Mouse (Mus musculus) T-helper 1 cell (primary cell): ENCODE measurements around the gene Kif11.

Experiments used
- in situ Hi-C: fragments of 300-600 bp; cut with MboI, MseI; formaldehyde crosslinking; loops from one replicate; pipeline ENCODE4 v1.15.1; 2025; ENCODE audit warnings: high pct_unique_total_duplicates

Kif11 gene

DNA sequence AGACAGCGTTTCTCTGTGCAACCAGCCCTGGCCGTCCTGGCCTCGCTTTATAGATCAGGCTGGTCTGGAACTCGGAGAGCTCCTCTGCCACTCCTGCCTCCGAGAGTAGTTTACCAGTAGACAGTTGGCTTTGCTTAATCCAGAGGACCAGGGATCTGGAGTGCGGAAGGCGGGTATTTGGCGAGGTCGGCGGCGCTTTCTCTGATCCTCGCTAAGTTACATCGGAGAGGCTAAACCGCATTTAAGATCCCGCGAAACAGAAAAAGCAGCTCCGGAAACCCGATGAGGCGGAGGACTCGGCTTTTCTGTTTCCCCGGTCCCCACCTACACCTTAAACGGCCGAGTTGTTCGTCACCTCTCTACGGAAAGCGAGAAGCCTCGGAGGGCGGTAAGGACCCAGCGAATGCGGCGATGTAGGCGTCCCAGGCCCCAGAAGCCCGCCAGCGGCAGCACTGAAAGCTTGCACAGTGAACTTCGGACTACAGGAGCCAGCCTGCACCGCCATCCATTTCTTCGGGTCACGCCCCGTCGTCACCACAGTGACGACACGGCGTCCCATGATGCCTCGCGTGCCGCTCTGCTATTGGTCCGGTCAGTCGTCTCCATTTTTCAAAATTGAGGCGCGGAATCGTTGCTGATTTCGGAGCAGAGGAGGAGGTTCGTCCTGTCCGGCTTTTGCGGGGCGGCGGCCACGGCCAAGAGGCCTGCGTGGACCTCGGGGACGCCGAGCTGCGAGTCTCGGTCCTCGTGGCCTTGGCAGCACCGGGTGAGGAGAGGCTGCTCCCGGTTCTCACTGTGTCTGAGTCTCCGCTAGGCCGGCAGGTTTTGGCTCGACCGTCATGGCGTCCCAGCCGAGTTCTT is at the start of gene Kif11:
Gene Kif11, plus strand, starts transcription at position 649 of the 861 bp plus-strand sequence.
- in situ Hi-C loops: loop anchor here (10.0 to 25.0 kb wide), 2 partner anchors 461 to 1561 kb away; partner anchors contain the start of genes Fgfbp3 and Hells

DNA sequence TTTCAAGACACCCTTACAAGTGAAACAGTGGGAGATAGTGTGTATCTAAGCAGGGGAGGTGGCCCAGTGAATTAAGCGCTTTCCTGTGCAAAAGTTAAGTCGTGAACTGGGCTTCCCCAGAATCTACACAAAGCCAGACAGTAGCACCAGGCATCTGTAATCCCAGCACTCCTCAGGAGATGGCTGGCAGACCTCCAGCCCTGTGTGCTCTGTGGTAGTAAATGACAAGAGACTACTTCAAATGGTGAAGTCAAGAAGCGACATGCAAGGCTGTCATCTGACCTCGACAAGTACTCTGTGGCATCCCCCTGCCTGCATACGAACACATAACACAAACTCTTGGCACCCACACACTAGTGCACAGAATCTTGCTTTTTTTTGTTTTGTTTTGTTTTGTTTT is 49.0 kb upstream of the Kif11 start:
- in situ Hi-C loops: no loop called here

DNA sequence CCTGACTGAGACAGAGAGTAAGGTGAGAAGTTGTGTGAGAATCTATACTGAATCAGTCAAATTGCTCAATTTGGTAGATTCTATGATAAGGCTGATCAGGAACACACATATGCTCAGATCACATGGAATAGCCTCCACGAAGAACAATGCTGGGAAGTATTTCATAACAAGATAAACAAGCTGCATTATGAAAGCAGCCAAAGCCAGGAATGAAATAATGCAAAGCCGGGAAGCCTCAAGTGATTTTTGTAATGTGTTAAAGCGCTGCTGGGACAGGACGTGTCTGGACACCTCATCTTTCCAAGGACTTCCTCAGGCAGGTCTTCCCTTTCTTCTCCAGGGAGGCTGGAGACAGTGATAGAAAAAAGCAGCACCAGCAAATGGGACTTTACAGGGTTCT is 43.5 kb upstream of the Kif11 start:
- in situ Hi-C loops: no loop called here

DNA sequence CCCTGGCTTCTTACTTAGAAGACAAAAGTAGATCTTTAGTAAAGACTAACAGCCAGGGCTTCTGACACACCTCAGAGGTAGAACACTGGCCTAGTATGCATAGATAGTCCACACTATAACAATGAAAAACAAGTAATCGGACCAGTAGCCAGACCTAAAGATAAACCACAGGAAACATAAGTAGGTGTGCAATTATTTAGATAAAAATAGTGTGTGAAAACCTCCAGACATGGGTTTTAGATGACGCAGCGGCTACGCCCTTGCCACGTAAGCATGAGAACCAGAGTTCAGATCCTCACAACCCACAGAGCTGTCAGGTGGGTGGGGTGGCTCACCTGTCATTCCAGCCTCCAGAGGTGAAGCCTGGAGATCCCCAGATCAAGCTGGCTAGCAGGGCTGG is 42.8 kb upstream of the Kif11 start:
- in situ Hi-C loops: no loop called here

DNA sequence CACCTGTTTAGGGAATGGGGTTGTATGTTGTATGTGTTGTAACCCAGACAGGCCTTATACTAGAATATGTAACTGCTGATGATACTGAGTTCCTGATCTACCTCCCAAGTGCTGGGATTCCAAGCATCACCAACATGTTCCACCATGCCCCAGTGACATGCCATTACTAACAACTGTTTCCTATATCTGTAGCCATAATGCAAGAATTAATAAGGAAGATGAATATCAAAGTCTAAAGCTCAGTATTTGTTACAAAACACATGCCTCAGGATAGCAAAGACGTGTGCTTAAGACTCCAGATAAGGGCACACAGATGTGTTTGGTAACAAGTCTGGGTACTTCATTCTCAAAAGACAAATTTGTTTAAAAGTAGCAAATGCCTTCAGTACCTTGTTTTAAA is 40.8 kb upstream of the Kif11 start:
- in situ Hi-C loops: no loop called here

DNA sequence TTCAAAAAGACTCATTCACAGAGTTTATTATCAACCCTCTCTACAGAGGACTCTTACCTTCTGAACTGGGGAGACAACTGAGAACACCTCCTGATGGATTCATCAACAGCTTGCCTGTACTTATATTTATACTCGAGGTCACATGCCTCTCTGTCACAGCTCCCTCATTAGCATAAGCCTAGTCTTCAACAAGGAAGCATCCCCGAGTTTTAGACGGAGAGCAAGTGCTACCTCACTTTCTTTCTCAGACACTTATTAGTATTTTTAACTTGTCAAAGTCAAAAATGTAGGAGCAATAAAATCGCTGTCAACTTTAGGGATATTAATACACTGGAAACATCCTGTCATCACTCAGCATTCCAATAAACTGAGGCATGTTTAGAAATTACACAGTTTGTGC is 38.5 kb upstream of the Kif11 start, which contains the start of gene Ide:
Gene Ide, minus strand, starts transcription at position 101 of the 400 bp plus-strand sequence.
- in situ Hi-C loops: no loop called here

DNA sequence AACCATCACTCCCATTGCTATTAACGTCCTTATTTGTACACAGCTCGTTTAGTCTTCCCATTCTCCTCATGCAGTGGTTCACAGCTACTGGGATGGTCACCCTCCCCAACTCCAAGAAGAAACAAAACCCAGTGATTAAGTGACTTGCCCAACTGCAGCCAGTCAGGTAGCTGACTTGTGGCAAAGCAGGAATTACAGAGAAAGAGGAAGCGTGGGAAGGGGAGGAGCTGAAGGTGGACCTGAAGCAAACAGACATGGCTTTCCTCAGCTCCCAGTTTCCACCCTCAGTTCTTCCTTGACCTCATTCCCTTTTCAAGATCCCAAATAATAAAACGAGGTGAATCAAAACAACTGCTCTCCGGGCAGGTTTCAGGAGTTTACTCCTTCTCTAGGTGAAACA is 35.7 kb upstream of the Kif11 start:
- in situ Hi-C loops: no loop called here

DNA sequence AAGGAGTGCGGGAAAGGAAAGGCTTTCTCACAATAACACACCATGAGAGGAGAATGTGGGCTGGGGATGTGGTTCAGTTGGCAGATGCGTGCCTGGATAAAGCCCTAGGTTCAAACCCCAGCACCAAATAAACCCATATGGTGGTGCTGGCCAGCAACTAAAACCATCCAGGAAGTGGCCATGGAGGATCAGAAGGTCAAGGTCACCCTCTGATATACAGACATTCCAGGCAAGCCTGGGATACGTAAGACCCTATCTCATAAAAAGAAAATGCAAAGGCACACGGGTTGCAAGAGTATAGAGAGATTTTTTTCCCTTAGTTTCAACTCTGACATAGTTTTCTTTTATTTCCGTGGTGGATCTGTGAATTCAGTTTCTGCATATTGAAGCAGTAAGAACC is 35.3 kb upstream of the Kif11 start:
- in situ Hi-C loops: no loop called here

DNA sequence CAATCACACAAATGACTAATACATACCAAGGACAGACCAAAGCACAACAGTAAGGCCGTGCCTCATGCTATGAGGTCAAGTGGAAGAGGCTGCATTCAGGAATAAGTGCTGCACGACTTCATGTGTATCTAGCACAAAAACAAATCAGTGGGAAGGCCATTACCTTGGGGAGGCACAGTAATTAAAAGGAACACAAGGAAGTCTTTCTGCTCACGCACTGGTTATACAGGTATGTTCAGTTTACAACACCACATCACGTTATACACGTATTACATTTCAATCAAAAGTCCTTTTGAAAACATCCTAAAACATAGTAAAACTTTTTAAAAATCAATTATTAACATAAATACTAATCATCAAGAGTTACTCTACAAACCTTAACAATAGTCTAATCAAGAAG is 32.3 kb upstream of the Kif11 start:
- in situ Hi-C loops: no loop called here

DNA sequence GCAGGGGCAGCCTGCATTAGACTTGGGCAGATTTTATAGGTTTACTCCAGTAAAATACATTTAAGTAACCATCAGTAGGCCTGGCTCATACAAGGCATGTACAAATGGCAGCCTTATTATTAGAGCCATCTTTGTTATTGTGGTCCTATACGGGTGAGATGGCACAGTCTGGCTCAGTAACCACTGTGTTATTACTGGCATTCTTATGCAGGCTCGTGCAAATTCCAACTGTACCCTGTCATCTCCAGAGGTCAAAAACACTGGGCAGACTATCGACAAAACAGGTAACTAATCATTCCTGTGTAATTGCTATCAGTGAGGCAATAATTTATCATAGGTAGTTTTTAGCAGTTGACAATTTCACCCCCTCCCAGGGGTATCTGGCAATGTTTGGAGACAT is 29.9 kb upstream of the Kif11 start:
- in situ Hi-C loops: no loop called here

DNA sequence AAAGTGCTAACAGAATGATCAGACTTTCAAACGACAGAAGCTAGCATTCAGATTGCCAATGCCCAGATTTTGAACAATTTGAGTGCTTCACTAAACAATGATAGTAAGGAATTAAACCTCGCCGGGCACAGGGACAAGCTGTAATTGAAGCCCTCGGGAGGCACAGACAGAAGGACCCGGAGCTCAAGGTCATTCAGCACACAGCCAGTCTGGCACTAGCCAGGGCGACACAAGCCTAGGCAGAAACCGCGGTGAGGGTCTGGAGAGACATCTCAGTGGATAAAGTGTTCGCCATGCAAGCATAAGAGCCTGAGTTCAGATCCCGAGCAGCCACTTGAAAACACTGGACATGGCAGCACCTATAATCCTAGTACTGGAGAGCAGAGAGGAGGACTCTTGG is 27.9 kb upstream of the Kif11 start:
- in situ Hi-C loops: no loop called here

DNA sequence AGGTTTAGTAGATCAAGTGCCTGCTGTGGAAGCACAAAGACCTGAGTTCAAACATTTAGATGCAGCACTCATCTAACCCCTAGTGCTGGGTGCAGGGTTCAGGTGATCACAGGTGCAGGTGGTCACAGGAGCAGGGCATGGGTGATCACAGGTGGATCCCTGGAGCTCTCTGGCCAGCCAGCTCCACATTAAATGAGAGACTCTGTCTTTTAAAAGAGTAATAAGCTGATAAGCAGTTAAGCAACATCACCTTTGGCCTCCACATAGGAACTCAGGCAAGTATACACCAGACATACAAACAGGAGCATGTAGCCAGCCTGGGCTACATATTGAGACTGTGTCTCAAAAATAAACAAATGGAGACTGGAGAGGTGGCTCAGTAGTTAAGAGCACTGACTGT is 27.3 kb upstream of the Kif11 start:
- in situ Hi-C loops: no loop called here

DNA sequence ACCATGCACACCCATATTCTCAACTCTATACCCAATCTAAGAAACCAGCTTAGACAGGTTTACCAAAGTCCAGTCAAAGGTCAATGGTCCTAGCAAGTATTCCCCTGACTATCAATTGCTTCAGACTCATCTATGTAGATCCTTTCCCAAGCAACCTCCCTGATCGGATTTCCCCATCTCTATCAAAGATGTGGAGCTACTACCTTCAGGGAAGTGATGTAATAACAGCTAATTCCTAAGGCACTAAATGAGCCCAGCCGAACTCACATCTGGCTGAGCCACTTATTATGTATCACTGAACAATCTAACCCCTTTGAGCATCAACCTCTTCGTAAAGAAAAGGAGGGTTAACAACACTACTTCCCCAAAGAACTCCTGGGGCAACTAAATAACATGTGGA is 23.4 kb upstream of the Kif11 start:
- in situ Hi-C loops: no loop called here

DNA sequence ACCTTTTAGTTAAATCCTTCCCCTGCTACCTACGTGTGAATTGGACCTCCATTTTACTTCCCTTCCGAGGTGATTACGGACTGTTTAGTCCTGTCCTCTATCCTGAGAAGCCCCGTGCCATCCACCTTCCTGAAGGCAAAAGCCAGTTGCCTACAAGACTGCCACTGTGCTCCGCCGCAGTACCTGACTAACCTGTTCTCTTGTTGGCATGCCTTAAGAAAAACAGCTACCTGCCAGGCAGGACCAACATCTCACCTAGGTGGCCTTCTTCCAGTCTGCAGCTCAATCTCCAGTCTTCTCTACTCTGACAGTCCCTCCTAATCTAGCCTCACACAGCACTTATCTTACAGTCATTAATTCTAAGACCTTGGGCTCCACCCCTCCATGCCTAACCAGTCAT is 22.9 kb upstream of the Kif11 start:
- in situ Hi-C loops: no loop called here

DNA sequence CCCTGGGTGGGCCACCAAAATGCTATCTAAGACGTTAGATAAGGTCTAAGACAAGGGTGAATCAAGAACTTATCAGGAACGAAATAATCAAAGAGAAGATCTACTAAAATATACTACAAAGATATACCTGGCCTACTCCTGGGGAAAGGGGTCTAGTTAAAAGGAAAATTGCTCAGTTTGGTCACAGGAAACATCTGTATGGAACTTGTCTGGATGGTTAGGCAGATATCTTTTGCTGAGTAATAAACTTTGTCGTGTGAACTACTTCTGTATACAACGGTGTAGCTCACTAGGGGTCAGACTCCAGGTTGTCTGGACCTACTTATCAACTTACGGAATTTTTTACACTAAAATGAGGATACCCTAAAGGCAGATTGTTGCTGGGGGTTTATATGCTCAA is 16.2 kb upstream of the Kif11 start:
- in situ Hi-C loops: no loop called here

DNA sequence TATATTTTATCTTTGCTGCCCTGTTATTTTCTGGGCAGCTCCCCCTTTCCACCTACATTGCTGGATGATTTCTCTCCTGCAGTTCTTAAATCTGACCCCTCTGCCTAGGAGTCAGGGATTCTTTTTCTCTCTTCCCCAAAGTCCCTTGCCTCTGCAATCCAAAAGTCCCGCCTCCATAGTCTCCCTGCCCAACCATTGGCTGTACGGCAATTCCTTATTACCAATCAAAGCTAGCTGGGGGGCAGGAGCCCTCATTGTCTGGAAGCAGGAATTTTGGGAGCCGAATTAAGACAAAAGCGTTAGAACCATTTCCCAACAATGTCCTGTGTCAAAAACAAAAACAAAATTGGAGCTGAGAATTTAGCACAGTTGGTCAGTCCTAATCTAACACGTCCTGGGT is 13.7 kb upstream of the Kif11 start:
- in situ Hi-C loops: no loop called here

DNA sequence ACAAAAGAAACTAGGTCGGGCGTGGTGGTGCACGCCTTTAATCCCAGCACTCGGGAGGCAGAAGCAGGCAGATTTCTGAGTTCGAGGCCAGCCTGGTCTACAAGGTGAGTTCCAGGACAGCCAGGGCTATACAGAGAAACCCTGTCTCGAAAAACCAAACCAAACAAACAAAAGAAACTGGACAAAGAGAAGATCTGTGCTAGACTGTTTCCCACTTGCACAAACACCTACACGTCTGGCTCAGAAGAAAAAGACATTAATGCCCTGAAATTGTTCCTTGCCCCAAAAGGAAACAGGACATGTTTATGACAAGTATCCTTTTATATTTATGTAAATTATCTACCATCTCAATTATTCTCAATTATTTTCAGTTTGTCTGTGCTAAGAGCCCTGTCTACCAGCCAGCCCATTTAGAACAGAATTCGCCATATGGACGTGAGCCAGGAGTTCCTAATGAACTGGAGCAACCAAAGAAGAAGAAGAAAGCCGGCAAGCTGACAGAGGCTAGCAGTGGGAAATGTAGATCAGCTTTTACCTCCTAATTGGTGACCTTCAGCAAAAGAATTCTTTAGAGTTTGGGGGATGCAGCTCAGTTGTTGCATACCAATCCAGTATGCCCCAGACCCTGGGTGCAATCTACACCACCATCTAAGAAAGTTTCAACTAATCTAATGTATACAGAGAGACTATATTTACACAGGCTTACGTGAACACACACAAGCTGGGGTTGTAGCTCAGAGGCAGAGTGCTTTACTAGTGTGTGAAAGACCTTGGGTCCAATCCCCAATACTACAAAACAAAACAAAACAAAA is 12.9 kb upstream of the Kif11 start:
- in situ Hi-C loops: no loop called here

DNA sequence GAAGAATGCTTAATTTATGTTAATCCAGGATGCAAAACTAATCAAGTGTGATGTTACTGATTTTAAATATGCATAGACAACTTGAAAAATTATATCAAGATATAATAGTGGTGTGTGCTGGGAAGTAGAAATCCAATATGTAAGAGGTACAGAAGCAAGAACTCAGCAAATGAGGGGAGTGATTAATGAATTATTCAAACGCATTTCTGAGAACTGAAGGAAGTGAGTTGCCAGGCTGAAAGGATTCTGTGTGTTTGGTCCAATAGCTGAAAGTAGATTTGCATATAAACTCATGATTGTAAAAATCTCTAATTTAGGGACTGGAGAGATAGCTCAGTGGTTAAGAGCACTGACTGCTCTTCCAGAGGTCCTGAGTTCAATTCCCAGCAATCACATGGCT is 7.2 kb upstream of the Kif11 start:
- in situ Hi-C loops: no loop called here

DNA sequence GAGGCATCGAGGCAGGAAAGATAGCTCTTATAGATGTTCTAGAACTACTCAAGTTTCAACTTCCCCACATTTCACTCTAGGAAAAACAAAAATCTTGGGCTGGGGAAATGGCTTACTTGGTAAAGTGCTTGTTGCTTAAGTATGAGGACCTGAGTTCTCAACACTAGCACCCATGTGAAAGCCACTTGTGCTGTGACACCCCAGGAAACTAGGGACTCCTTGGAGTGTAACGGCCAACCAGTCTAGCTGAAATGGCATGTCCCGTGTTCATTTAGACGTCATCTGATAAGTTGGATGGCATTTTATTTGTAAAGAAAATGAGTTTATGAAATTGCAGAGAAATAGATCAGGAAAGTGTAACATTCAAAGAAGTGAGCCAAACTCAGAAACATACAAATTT is 6.3 kb upstream of the Kif11 start:
- in situ Hi-C loops: loop anchor here (10.0 kb wide), 1 partner anchor 455 kb away; the partner anchor contains the start of gene Fgfbp3

DNA sequence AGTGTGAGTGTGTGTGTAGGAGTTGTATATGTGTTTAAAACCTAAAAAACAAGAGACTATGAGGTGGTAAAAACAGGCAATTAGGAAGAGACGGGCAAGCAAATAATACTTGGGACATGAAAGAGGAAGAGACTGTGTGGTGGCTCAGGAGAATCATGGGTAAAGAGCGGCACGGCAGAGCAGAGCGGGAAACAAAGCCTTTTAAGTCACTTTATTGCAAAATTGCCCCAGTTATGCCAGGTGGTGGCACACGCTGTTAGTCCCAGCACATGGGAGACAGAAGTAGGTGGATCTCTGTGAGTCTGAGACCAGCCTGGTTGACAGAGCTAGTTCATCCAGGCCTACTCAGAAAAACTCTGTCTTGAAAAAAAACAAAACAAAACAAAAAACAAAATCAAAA is 5.8 kb upstream of the Kif11 start:
- in situ Hi-C loops: loop anchor here (10.0 kb wide), 1 partner anchor 456 kb away; the partner anchor contains the start of gene Fgfbp3

DNA sequence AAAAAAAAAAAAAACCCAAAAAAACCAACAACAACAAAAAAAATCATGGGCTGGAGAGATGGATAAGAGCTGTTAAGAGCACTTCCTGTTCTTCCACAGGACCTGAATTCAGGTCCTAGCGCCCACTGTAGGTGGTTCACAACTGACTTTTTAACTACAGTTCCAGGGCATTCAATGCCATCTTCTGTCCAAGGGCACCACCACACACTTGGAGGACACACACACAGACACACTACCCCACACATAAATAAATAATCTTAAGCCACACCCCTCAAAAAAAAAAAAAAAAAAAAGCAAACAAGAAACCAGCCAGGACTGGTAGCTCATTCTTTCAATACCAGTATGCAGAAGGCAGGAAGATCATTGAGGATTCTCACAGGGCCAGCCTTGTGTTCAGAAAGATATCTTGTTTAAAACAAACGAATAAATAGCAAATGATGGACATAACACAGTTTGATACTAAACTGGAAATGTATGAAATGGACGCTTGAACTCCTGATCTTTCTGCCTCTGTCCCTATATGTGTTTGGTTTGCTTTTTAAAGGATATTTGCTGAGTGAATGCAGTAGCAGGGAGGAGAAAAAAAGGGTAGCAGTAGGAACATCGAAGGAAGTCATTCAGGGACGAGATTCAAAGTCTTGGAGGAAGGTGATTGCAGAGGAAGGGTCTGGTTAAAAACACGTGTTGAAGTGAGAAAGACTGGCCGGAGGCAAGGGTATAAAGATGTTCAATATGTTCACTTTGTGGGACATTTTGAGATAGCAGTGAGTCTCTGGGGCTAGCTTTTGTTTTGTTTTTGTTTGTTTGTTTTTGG is 1.1 kb upstream of the Kif11 start:
- in situ Hi-C loops: loop anchor here (10.0 to 25.0 kb wide), 2 partner anchors 460 to 1562 kb away; partner anchors contain the start of genes Fgfbp3 and Hells

DNA sequence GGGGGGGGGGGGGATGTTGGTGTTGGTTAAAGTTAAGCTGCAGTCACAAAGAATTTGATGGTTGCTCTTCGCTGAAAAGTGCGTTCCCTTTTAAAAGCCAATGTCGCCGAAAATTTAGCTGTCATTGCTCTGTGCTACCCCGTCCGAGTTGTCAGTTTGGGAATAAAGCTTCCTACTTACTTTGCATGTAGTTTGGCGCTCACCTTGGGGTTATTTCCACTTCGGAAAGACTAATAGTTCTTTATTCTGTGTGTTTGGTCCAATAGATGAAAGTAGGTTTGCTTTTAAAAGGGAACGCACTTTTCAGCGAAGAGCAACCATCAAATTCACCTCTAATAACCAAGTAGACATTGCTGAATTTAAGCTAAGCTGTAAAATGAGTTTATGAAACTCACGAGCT is 638 bp downstream of the Kif11 start:
- in situ Hi-C loops: loop anchor here (10.0 to 25.0 kb wide), 2 partner anchors 462 to 1560 kb away; partner anchors contain the start of genes Fgfbp3 and Hells
